Mouse (Mus musculus): ENCODE data around the gene Rdh12.

DNA sequence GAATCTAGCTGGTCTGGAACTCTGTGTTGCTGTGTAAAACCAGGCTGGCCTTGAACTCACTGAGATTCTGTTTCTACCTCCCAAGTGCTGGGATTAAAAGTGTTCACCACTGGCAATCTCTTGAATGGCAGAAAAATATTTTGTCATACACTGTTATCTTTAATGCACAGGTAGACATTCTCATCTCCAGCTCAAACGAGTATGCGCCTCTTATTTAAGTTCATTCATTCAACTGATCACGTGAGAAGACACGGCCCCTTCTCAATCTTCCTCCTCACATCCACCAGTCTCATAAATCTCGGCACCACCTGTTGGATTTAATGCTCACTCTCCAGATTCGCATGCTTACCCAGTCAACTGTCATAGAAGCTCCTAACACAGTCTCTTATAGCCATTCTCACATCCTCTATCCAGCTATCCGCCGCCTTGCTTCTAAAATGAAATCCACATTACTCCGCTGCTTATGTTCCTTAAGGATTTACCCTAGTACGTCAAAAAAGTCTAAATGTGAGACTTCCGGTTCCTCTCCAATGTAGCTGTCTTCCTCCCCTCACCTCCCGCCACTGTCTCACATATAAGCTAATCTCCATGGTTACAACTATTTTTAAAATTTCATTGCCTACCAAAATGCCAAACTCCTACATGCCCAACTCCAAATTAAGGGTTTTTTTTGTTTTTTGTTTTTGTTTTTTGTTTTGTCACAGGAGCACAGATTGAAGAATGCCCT is 37.3 kb upstream of the Rdh12 start:
- no peak for TF ChIP-seq GATA1 (IDR thresholded peaks at IDR 0.05; ENCODE audit: borderline replicate concordance, low read length)
- no peak for TF ChIP-seq FLI1 (IDR thresholded peaks at IDR 0.05; ENCODE audit: low read length)
